Mouse (Mus musculus): ENCODE data around the gene Aifm3.
"Not testable (repeated sequence)": the region's sequence is repeated elsewhere in the genome, so short reads cannot be mapped to it uniquely, and the experiment has no call there.

Aifm3 gene

GRCm38 (mm10) chr16:17554702-17555101 is 65.3 kb downstream of the Aifm3 start:
- not testable (repeated sequence) for DNase-seq

GRCm38 (mm10) chr16:17556180-17556579 is 66.8 kb downstream of the Aifm3 start:
- no peak for DNase-seq

- DNase-seq, result no peak
Observed at GRCm38 (mm10) chr16:17556907-17557306, 67.5 kb downstream of the Aifm3 start.
